Mouse (Mus musculus): ENCODE measurements around the gene Cnot9.

GRCm38 (mm10) chr1:74569739-74570719 lies 64.2 kb downstream of the Cnot9 start:
- TF ChIP-seq CTCF (IDR thresholded peaks at IDR 0.05; ENCODE audit: borderline replicate concordance, insufficient read depth, low read depth, low read length) (peak; percentile 17; the same call in 1 of the 2 replicates), POLR2A (IDR thresholded peaks at IDR 0.05; ENCODE audit: borderline replicate concordance, insufficient read depth, low read length) (no peak)
